Mouse (Mus musculus) spleen, embryonic (tissue): ENCODE measurements around the gene Rab11fip3.

Experiments used
- CTCF ChIA-PET: fragments of 350-600 bp; sonication (Branson Sonifier 250); formaldehyde crosslinking; loops from one replicate; lab custom pipeline; 2022; lab: Charles Lee

The Rab11fip3 gene

GRCm38 (mm10) chr17:26068831-26069739, at the start of gene Rab11fip3:
TSS of gene Rab11fip3 (minus strand) at chr17:26069555.
- CTCF ChIA-PET, result interaction anchor here (0.7 kb wide), 1 partner anchor 56 kb away, joined by 9 read pairs; no protein-coding TSS in a partner anchor

- CTCF ChIA-PET, result interaction anchor here (0.6 to 0.7 kb wide), 2 partner anchors 15 to 79 kb away, joined by 3 to 7 read pairs; no protein-coding TSS in a partner anchor
These were observed 47.3 kb upstream of the Rab11fip3 start for GRCm38 (mm10) chr17:26116503-26117258.

GRCm38 (mm10) chr17:26115956-26116487, 46.7 kb upstream of the Rab11fip3 start:
- CTCF ChIA-PET, result interaction anchor here (0.6 kb wide), 1 partner anchor 15 kb away, joined by 7 read pairs; no protein-coding TSS in a partner anchor

GRCm38 (mm10) chr17:26115205-26115898, 46.0 kb upstream of the Rab11fip3 start:
- CTCF ChIA-PET, result no interaction called here

GRCm38 (mm10) chr17:26114461-26114860, 45.1 kb upstream of the Rab11fip3 start:
- CTCF ChIA-PET, result interaction anchor here (0.6 kb wide), 1 partner anchor 22 kb away, joined by 3 read pairs; no protein-coding TSS in a partner anchor

GRCm38 (mm10) chr17:26114061-26114460, 44.7 kb upstream of the Rab11fip3 start:
- CTCF ChIA-PET, result interaction anchor here (0.6 to 1.1 kb wide), 2 partner anchors 22 to 138 kb away, joined by 3 to 8 read pairs; no protein-coding TSS in a partner anchor

- CTCF ChIA-PET, result interaction anchor here (1.1 kb wide), 1 partner anchor 139 kb away, joined by 8 read pairs; no protein-coding TSS in a partner anchor
These were observed 44.0 kb upstream of the Rab11fip3 start, which contains the start of gene Tmem8 for GRCm38 (mm10) chr17:26113181-26113948. TSS of gene Tmem8 (plus strand) at chr17:26113299.

GRCm38 (mm10) chr17:26112751-26113150, 43.4 kb upstream of the Rab11fip3 start:
- CTCF ChIA-PET, result interaction anchor here (0.7 kb wide), 1 partner anchor 13 kb away, joined by 3 read pairs; no protein-coding TSS in a partner anchor

- CTCF ChIA-PET, result no interaction called here
These were observed 42.4 kb upstream of the Rab11fip3 start for GRCm38 (mm10) chr17:26111722-26112121.

- CTCF ChIA-PET, result interaction anchor here (0.7 kb wide), 1 partner anchor 545 kb away, joined by 4 read pairs; no protein-coding TSS in a partner anchor
These were observed 41.7 kb upstream of the Rab11fip3 start for GRCm38 (mm10) chr17:26111024-26111423.

GRCm38 (mm10) chr17:26110156-26110555, 40.8 kb upstream of the Rab11fip3 start:
- CTCF ChIA-PET, result no interaction called here

GRCm38 (mm10) chr17:26105619-26106018, 36.3 kb upstream of the Rab11fip3 start:
- CTCF ChIA-PET, result interaction anchor here (0.8 kb wide), 1 partner anchor 257 kb away, joined by 8 read pairs; no protein-coding TSS in a partner anchor

- CTCF ChIA-PET, result interaction anchor here (0.6 to 0.7 kb wide), 2 partner anchors 132 to 1551 kb away, joined by 3 to 4 read pairs; no protein-coding TSS in a partner anchor
These were observed 32.1 kb upstream of the Rab11fip3 start for GRCm38 (mm10) chr17:26101478-26101877.

- CTCF ChIA-PET, result no interaction called here
These were observed 30.8 kb upstream of the Rab11fip3 start for GRCm38 (mm10) chr17:26100166-26100565.

- CTCF ChIA-PET, result interaction anchor here (0.6 kb wide), 2 partner anchors 13 to 21 kb away, joined by 3 read pairs; no protein-coding TSS in a partner anchor
These were observed 30.0 kb upstream of the Rab11fip3 start for GRCm38 (mm10) chr17:26099316-26099715.

GRCm38 (mm10) chr17:26098461-26098860, 29.1 kb upstream of the Rab11fip3 start:
- CTCF ChIA-PET, result interaction anchor here (0.6 kb wide), 1 partner anchor 22 kb away, joined by 3 read pairs; no protein-coding TSS in a partner anchor

- CTCF ChIA-PET, result interaction anchor here (0.8 kb wide), 1 partner anchor 231 kb away, joined by 3 read pairs; no protein-coding TSS in a partner anchor
These were observed 25.9 kb upstream of the Rab11fip3 start, which contains the start of gene Nme4 for GRCm38 (mm10) chr17:26095121-26095740. TSS of gene Nme4 (minus strand) at chr17:26095602.

GRCm38 (mm10) chr17:26094531-26095110, 25.3 kb upstream of the Rab11fip3 start:
- CTCF ChIA-PET, result interaction anchor here (0.6 kb wide), 2 partner anchors 10 to 574 kb away, joined by 7 to 9 read pairs; no protein-coding TSS in a partner anchor
